Mouse (Mus musculus): ENCODE data around the gene Cant1. TPM values are rescaled to one million over a fixed set of nuclear protein-coding genes. Genes with fewer than 3 reads are reported as not detected.

The Cant1 gene
- total RNA-seq (2021): 10 to 100 TPM; 29.7 to 29.8 TPM
- long read RNA-seq, experiment 1, full-length matches to known transcripts: 23 of 49 reads
- long read RNA-seq, experiment 1, partial matches to known transcripts: 14 of 49 reads
- long read RNA-seq, experiment 1, other reads (novel, unspliced or antisense): 12 of 49 reads
- long read RNA-seq, experiment 2, full-length matches to known transcripts: 16 of 20 reads
- long read RNA-seq, experiment 2, partial matches to known transcripts: 0 of 20 reads
- long read RNA-seq, experiment 2, other reads (novel, unspliced or antisense): 4 of 20 reads

- DNase-seq: peak; percentile 97
These were observed at the start of gene Cant1 for GRCm38 (mm10) chr11:118418834-118419504. TSS of gene Cant1 (minus strand) at chr11:118419086.

DNA sequence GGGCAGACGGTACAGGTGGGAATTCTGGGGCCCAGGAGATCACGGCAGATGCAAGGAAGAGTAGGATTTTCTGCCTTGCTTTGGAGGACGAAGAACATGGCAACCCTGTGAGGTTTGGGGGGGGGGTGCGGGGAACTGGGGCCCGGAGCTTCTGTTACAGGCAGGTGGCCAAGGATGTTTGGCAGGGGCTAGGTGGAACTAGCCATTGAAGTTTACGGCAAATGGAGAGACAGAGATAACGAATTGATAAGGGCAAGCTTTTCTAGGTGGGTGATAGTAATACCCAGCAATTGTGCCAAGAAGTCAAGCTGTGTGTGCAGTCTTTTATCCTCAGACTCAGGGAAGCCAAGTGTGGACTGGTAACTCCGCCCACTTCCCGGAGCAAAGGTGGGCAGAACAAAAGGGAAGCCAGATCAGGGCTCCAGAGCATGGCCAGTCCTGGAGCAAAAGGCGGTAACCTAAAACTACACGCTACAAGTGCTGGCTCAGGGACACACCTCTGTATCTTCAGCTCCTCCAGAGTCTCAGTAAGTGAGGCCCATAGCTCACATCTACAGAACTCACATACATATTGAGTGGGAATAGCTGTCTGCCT, 48.7 kb upstream of the Cant1 start:
- DNase-seq: no peak

DNA sequence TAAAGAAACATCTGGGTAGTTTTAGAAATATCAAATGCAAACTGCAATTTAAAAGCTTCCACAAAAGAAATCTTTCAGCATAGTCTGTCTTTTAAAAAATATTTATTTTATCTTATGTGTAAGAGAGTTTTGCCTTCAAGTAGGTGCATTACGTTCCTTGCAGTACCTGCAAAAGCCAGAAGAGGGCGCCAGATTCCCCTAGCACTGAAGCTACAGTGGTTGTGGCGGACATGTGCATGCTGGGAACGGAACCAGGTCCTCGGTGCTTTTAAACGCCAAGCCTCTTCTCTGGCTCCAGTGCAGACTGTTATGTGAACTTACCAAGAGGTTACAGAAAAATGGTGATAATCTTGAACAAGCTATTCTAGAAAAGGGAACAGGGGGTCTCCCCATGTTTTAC, 41.4 kb upstream of the Cant1 start:
- DNase-seq: no peak

GRCm38 (mm10) chr11:118459536-118459935, 40.6 kb upstream of the Cant1 start:
- no peak for DNase-seq

- DNase-seq: peak; percentile 68
These were observed 40.2 kb upstream of the Cant1 start for GRCm38 (mm10) chr11:118459051-118459450.

DNA sequence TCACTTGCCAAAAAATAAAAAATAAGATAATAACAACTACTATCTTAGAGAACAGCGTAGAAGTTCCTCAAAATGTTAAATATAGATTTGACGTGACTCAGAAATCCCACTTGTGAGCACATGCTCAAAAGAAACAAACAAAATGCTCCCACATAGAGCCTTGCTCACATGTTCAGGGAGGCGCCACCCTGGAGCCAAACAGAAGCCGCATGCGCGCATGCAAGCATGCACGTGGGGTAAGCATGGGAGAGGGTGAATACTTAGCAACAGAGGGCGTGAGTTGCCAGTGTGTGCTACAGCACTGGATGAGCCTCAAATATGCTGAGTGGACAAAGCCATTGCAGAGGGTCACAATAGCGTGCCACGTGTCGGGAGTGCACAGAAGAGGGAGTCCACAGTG, 38.1 kb upstream of the Cant1 start:
- DNase-seq: no peak

- DNase-seq: no peak
These were observed 36.9 kb upstream of the Cant1 start for GRCm38 (mm10) chr11:118455788-118456187.

GRCm38 (mm10) chr11:118453886-118454671, 35.2 kb upstream of the Cant1 start:
- DNase-seq: peak; percentile 50

DNA sequence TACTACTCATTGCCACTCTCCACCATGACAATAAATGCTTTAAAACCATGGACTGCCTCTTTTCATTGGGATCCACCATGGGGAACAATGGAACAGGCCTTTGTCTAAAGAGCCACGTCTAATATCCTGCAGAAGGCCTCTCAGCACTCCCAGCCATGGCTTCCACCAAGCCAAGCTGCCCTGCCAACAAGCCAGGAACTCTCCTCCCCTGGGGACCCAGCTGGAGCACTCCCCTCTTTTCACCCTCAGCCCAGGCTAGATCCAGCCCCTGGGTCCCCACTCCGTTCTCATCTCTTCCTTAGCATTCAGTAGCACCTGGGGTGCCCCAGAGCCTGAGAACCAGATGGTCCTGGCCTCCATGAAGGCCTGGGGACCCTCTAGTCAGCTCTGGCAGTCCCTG, 34.1 kb upstream of the Cant1 start:
- no peak for DNase-seq

GRCm38 (mm10) chr11:118451211-118451610, 32.3 kb upstream of the Cant1 start:
- DNase-seq: peak; percentile 73

- DNase-seq: peak; percentile 57
These were observed 29.5 kb upstream of the Cant1 start for GRCm38 (mm10) chr11:118448385-118448784.

GRCm38 (mm10) chr11:118447346-118447745, 28.5 kb upstream of the Cant1 start:
- DNase-seq: no peak

- peak; percentile 82 for DNase-seq
These were observed 27.0 kb upstream of the Cant1 start for GRCm38 (mm10) chr11:118445843-118446242.

- DNase-seq: peak; percentile 91
These were observed 24.5 kb upstream of the Cant1 start for GRCm38 (mm10) chr11:118443201-118443970.

- no peak for DNase-seq
These were observed 23.8 kb upstream of the Cant1 start for GRCm38 (mm10) chr11:118442691-118443090.

- peak; percentile 57 for DNase-seq
These were observed 20.0 kb upstream of the Cant1 start for GRCm38 (mm10) chr11:118438665-118439414.

GRCm38 (mm10) chr11:118436471-118436935, 17.6 kb upstream of the Cant1 start:
- no peak for DNase-seq

GRCm38 (mm10) chr11:118434093-118434492, 15.2 kb upstream of the Cant1 start:
- DNase-seq: no peak

DNA sequence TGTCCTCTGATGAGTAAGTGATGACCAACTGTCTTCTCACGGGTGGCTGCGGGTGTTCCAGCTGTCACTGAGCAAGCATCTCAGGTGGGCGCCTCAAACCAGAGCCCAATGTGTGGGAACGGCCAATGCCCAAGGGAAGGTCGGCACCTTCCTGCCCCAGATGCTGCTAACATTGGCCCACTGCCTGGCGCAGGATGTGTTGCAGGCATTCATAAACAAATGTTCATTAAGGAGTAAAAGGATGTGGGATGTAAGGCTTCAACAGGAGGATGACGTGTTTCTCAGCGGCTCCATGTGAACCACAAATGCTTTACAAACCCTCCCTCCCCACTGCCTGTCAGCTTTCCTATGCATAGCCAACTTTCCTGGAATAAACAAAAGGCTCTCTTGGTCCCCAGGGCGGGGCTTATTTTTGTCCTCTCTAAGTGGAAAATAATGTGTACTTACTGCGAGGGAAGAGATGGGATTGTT, 14.5 kb upstream of the Cant1 start:
- DNase-seq: no peak

GRCm38 (mm10) chr11:118431100-118431948, 12.4 kb upstream of the Cant1 start:
- peak; percentile 35 for DNase-seq
